Mouse (Mus musculus): Measurements from ENCODE around the gene Jam3. TPM values are rescaled to one million over a fixed set of nuclear protein-coding genes. Genes with fewer than 3 reads are reported as not detected.
A peak's percentile ranks its signal among the peaks of the same experiment; 100 is the strongest.

The Jam3 gene
- total and polyA plus RNA-seq, 2 experiments from 2014 or later: 27.7 to 44.0 TPM

DNA sequence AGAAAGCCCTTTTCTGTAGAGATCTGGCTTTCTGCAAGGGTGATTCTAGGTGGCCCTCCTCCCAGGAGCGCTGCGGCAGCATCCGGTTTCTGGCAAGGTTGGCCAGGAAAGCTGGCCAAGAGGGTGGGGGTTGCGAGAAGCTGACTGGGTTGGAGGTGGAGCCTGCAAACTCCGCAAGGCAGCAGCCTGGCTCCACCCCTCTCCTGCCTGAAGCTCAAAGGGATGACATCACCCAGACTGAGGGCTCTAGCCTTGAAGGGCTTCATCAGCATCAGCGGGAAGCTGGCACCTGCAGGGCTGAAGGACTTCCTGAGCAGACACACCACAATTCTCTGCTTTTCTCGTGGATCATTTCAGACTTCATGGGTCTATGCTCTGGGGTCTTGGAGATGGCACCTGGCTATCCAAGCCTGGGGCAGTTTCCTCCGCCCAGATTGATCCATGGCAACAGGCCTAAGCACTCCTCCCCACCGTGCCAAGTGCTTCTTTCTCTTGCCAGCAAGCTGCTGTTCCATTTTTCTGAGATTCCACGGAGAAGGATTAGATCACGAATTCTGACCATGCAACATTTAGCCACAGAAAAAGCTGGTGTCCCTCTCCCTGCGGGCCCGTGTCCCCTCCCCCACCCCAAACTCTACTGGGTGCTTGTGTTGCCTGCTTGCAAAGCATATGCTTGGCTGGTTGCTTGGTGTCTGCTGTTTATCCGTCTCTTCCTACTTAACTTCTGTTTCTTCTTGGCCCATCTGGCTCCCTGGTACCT is 37.0 kb upstream of the Jam3 start:
- no peak for TF ChIP-seq CTCF (IDR thresholded peaks at IDR 0.05; ENCODE audit: low read depth)
- H3K27ac ChIP-seq (ENCODE audit: low read depth, low read length): peak overlapping the region; percentile 71
- peak overlapping the region; percentile 60 for H3K4me2 ChIP-seq (ENCODE audit: low read depth)
- H3K36me3 ChIP-seq (ENCODE audit: insufficient read depth): no peaks in the 10 kb centered on the region
- H3K4me3 ChIP-seq (ENCODE audit: low read depth, low read length): peak overlapping the region; percentile 31
- 7% methylated on average over 14 of the region's 14 CpGs for WGBS
- H3K9ac ChIP-seq: peak overlapping the region; percentile 40; the same call in 1 of the 2 replicates
- ATAC-seq: peak; percentile 97
- no peaks in the 10 kb centered on the region for H3K27me3 ChIP-seq (ENCODE audit: insufficient read depth, low read length)
- H3K4me1 ChIP-seq (ENCODE audit: insufficient read depth): peaks cover 22% of the 10 kb centered on the region
- peak; percentile 89 for DNase-seq
- H3K9me3 ChIP-seq (ENCODE audit: low read length): no peaks in the 10 kb centered on the region

DNA sequence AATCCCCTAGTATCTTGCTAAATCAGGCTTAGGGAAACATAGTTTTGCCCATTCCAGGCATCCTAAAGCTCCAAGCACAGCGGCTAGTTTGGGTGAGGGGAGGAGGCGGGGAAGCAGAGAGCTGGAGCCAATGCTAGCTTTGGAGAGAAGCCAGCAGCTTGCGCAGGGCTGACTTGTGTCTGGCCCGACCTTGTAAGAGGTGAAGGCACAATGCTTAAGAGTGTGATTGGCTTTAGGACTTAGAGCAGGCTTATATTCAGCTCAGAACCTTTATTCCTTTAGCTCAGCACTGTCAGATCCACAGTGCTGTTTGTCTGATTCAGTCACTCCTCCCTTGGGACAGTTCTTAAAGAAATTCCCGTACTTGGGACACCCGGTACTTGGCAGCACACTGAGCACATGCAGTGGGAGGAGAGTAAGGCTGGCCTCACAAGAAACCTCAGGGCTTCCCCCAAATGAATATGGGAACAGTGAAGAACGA is 36.3 kb upstream of the Jam3 start:
- H3K27ac ChIP-seq (ENCODE audit: low read depth, low read length): peak overlapping the region; percentile 71; the same call in 1 of the 2 replicates
- peak overlapping the region; percentile 60 for H3K4me2 ChIP-seq (ENCODE audit: low read depth)
- WGBS: 1% methylated on average over 7 of the region's 7 CpGs
- no peaks in the 10 kb centered on the region for H3K27me3 ChIP-seq (ENCODE audit: insufficient read depth, low read length)
- TF ChIP-seq CTCF (IDR thresholded peaks at IDR 0.05; ENCODE audit: low read depth): no peak
- H3K4me3 ChIP-seq (ENCODE audit: low read depth, low read length): peak overlapping the region; percentile 31
- ATAC-seq (peak; percentile 59), DNase-seq (peak; percentile 64)
- peak overlapping the region; percentile 40; the same call in 1 of the 2 replicates for H3K9ac ChIP-seq
- no peaks in the 10 kb centered on the region for H3K9me3 ChIP-seq (ENCODE audit: low read length)
- H3K36me3 ChIP-seq (ENCODE audit: insufficient read depth): no peaks in the 10 kb centered on the region
- peaks cover 22% of the 10 kb centered on the region for H3K4me1 ChIP-seq (ENCODE audit: insufficient read depth)

DNA sequence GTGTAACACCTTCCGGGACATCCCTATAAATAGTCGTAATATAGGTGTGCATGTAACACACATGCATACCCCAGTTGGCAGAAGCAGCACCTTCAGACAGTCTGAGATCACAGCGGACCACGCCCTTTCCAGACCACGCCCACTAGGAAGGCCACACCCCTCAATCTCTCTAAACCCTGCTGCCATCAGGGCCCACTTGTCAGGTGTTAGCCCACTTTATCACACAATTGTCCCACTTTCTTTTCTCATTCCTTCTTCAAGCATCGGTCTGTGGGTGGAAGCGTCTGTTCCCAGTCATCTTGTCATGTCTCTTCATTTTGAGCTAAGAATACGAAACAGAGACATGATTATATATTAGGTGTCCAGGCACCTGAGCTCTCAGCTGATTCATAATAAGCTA is 35.2 kb upstream of the Jam3 start:
- Histone ChIP-seq H3K36me3 (ENCODE audit: insufficient read depth) (no peaks in the 10 kb centered on the region), H3K4me2 (ENCODE audit: low read depth) (no peak overlapping the region), H3K4me3 (ENCODE audit: low read depth, low read length) (no peak overlapping the region), H3K9ac (no peak overlapping the region), H3K27me3 (ENCODE audit: insufficient read depth, low read length) (no peaks in the 10 kb centered on the region), H3K9me3 (ENCODE audit: low read length) (no peaks in the 10 kb centered on the region), H3K4me1 (ENCODE audit: insufficient read depth) (peaks cover 22% of the 10 kb centered on the region), H3K27ac (ENCODE audit: low read depth, low read length) (no peak overlapping the region)
- no peak for ATAC-seq
- 81% methylated on average over 8 of the region's 8 CpGs for WGBS
- DNase-seq: no peak
- no peak for TF ChIP-seq CTCF (IDR thresholded peaks at IDR 0.05; ENCODE audit: low read depth)

DNA sequence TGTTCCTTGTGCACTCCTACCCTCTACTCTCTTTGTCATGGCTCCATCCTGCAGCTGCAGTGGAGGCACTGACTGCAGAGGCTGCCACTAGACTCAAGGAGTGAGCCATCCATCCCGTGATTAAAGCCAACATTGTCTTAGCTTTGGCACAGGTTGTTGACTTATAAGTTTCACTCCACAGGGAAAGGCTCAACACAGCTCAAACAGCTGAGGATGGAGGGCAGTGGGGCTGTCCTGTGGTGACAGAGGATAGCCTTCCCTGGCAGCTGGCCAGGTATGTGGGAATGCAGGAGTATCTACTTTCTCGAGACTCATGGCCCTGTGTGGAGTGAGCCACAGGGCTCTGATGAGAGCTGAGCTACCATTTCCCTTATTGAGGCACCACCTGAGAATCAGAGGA is 34.1 kb upstream of the Jam3 start:
- H3K4me2 ChIP-seq (ENCODE audit: low read depth): no peak overlapping the region
- no peak for ATAC-seq
- WGBS: 63% methylated on average over 2 of the region's 2 CpGs
- no peak overlapping the region for H3K4me3 ChIP-seq (ENCODE audit: low read depth, low read length)
- no peak for DNase-seq
- no peak overlapping the region for H3K9ac ChIP-seq
- peaks cover 22% of the 10 kb centered on the region for H3K4me1 ChIP-seq (ENCODE audit: insufficient read depth)
- no peaks in the 10 kb centered on the region for H3K36me3 ChIP-seq (ENCODE audit: insufficient read depth)
- H3K9me3 ChIP-seq (ENCODE audit: low read length): no peaks in the 10 kb centered on the region
- no peaks in the 10 kb centered on the region for H3K27me3 ChIP-seq (ENCODE audit: insufficient read depth, low read length)
- no peak for TF ChIP-seq CTCF (IDR thresholded peaks at IDR 0.05; ENCODE audit: low read depth)
- H3K27ac ChIP-seq (ENCODE audit: low read depth, low read length): no peak overlapping the region

DNA sequence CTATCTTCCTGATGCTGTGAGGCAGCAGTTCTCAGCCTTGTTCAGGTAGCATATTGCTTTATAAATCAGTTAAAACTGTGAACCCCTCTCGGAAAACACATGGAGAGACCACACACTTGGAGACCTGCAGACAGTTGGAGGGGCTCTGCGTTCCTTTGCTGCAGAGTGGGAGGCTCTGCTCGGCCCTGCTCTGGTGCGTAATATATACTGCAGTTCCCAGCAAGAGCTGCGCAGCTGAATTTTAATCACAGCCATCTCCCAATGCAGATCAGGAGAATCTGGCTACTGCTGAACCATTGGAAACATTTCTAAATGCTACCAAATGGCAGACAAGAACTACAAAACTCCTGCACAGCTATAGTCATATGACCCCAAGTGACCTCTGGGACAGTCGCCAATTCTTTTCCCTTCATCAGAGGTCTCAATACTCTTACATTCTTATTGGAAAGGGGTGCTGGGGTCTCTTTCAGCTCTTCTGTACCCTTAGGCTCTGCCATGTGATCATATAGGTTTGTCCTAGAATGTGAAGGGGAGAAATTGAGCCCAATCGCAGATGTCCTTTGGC is 33.5 kb upstream of the Jam3 start:
- DNase-seq: no peak
- Histone ChIP-seq H3K4me1 (ENCODE audit: insufficient read depth) (peaks cover 22% of the 10 kb centered on the region), H3K36me3 (ENCODE audit: insufficient read depth) (no peaks in the 10 kb centered on the region), H3K27me3 (ENCODE audit: insufficient read depth, low read length) (no peaks in the 10 kb centered on the region), H3K27ac (ENCODE audit: low read depth, low read length) (no peak overlapping the region), H3K4me2 (ENCODE audit: low read depth) (no peak overlapping the region), H3K4me3 (ENCODE audit: low read depth, low read length) (no peak overlapping the region), H3K9ac (no peak overlapping the region), H3K9me3 (ENCODE audit: low read length) (no peaks in the 10 kb centered on the region)
- no peak for ATAC-seq
- 70% methylated on average over 7 of the region's 7 CpGs for WGBS
- TF ChIP-seq CTCF (IDR thresholded peaks at IDR 0.05; ENCODE audit: low read depth): no peak

DNA sequence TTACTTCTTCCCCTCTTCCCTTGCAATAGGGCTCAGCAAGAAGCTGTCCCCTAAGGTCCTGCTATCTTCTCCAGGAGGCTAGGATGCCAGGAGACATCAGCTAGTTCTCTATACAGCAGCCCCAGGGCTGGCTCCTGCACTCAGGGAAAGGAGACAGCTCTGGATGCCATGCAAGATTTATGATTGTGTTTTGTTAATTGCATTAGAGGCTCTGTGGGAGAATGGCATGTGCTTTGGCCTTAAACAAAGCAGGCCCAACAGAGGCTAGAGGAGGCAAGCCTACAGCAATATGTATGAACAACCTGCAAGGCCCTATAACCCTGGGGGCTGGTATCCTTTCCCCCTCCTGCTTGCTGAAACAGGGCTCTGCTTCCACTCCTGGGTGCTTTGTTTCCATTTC is 30.6 kb upstream of the Jam3 start:
- Histone ChIP-seq H3K27me3 (ENCODE audit: insufficient read depth, low read length) (no peaks in the 10 kb centered on the region), H3K36me3 (ENCODE audit: insufficient read depth) (no peaks in the 10 kb centered on the region), H3K4me2 (ENCODE audit: low read depth) (no peak overlapping the region), H3K9ac (no peak overlapping the region), H3K4me1 (ENCODE audit: insufficient read depth) (peaks cover 5% of the 10 kb centered on the region), H3K4me3 (ENCODE audit: low read depth, low read length) (no peak overlapping the region), H3K9me3 (ENCODE audit: low read length) (no peaks in the 10 kb centered on the region), H3K27ac (ENCODE audit: low read depth, low read length) (no peak overlapping the region)
- TF ChIP-seq CTCF (IDR thresholded peaks at IDR 0.05; ENCODE audit: low read depth): no peak
- ATAC-seq: no peak
- no peak for DNase-seq

DNA sequence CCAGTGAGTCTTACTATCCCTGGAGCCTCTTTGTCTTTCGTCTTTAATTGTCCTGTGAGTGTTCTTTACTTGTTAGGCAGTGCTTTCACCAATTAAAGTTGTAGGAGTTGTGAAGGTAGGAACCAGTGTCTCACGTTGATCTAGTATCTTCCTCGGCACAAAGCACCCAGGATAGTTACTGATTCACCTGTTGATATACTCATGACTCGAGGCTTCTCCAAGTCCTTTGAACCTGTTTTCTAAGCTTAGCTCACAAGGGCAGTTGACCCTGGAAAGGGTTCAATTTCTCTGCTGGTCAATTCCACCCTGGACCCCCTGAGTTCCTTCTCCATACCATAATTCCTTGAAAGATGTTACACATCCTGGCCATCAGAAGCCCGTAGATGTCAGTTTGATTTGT is 26.9 kb upstream of the Jam3 start:
- Histone ChIP-seq H3K4me3 (ENCODE audit: low read depth, low read length) (no peak overlapping the region), H3K27ac (ENCODE audit: low read depth, low read length) (no peak overlapping the region), H3K4me2 (ENCODE audit: low read depth) (no peak overlapping the region), H3K27me3 (ENCODE audit: insufficient read depth, low read length) (no peaks in the 10 kb centered on the region), H3K9me3 (ENCODE audit: low read length) (0 out of 2 replicates have a peak, but pooled peaks cover 4% of the 10 kb centered on the region), H3K36me3 (ENCODE audit: insufficient read depth) (no peaks in the 10 kb centered on the region), H3K9ac (no peak overlapping the region), H3K4me1 (ENCODE audit: insufficient read depth) (no peaks in the 10 kb centered on the region)
- DNase-seq: no peak
- WGBS: 85% methylated on average over 5 of the region's 5 CpGs
- no peak for ATAC-seq
- TF ChIP-seq CTCF (IDR thresholded peaks at IDR 0.05; ENCODE audit: low read depth): no peak
